Mouse (Mus musculus) heart, embryonic 16.5 days (tissue): ENCODE measurements around the gene Spint4. TPM values are rescaled to one million over a fixed set of nuclear protein-coding genes. Genes with fewer than 3 reads are reported as not detected.
"Not testable (repeated sequence)": the region's sequence is repeated elsewhere in the genome, so short reads cannot be mapped to it uniquely, and the experiment has no call there.

Source experiments
- ATAC-seq: fragments of 200-750 bp; cut with Nextera tagmentation; replicated peaks from 2 replicates; pipeline ENCODE4 v1.8.0; 2017; ENCODE audit warnings: moderate number of reproducible peaks; ENCODE audit not compliant: insufficient read depth, low FRiP score; ENCODE audit errors: extremely low read depth
- H3K27ac ChIP-seq: fragments of 300-500 bp; sonication (generic); 2 replicates; pipeline ENCODE4 v1.5.1; 2014; ENCODE audit warnings: mild to moderate bottlenecking, low read length, control low read depth, moderate library complexity
- H3K27me3 ChIP-seq: fragments of 300-500 bp; sonication (generic); 2 replicates; pipeline ENCODE4 v1.6.1; 2014; ENCODE audit warnings: low read length, mixed read lengths; ENCODE audit not compliant: control insufficient read depth, insufficient read depth
- H3K36me3 ChIP-seq: fragments of 300-500 bp; sonication (generic); 2 replicates; pipeline ENCODE4 v1.6.1; 2014; ENCODE audit not compliant: control insufficient read depth, insufficient read depth
- H3K4me1 ChIP-seq: fragments of 300-500 bp; sonication (generic); 2 replicates; pipeline ENCODE4 v1.6.1; 2014; ENCODE audit warnings: low read length, mixed read lengths; ENCODE audit not compliant: control insufficient read depth, insufficient read depth
- H3K4me2 ChIP-seq: fragments of 300-500 bp; sonication (generic); 2 replicates; pipeline ENCODE4 v1.6.1; 2014; ENCODE audit warnings: low read depth, mild to moderate bottlenecking, control low read depth, low read length
- H3K4me3 ChIP-seq: fragments of 300-500 bp; sonication (generic); 2 replicates; pipeline ENCODE4 v1.5.1; 2014; ENCODE audit warnings: mild to moderate bottlenecking, control low read depth, low read length
- H3K9ac ChIP-seq: fragments of 300-500 bp; sonication (generic); 2 replicates; pipeline ENCODE4 v1.6.1; 2014; ENCODE audit warnings: low read length, control low read depth
- H3K9me3 ChIP-seq: fragments of 300-500 bp; sonication (generic); replicated peaks from 2 replicates; pipeline ENCODE4 v1.6.1; 2016; ENCODE audit warnings: low read length; ENCODE audit not compliant: control insufficient read depth
- WGBS: fragments of 180-500 bp; shearing (Covaris S2); extraction: QIAGEN DNeasy Blood & Tissue Kit; methylation state at CpG from one replicate; pipeline ENCODE4 v1.1.7; 2014; 5-methylcytosine and 5-hydroxymethylcytosine counted together
- polyA plus RNA-seq: library from polyadenylated mRNA; unstranded; fragments of >200 nt; fragmentation: Nextera tagmentation; extraction: Ambion mirVana; gene quantifications from 2 replicates; pipeline ENCODE4 v1.2.1, GENCODE M21; 2015

Gene Spint4
- polyA plus RNA-seq, 1 experiment from 2014 or later: not detected

GRCm38 (mm10) chr2:164716194-164716786, 18.0 kb downstream of the Spint4 start:
- 88% methylated on average over 20 of the region's 23 CpGs for WGBS
- not testable (repeated sequence) for H3K4me2 ChIP-seq, H3K27me3 ChIP-seq, H3K4me3 ChIP-seq, H3K36me3 ChIP-seq, H3K9ac ChIP-seq, H3K4me1 ChIP-seq, H3K9me3 ChIP-seq, H3K27ac ChIP-seq, ATAC-seq

- no peaks in the 10 kb centered on the region for H3K36me3 ChIP-seq
- H3K9ac ChIP-seq: no peak overlapping the region
- H3K27ac ChIP-seq: no peak overlapping the region
- WGBS: 59% methylated on average over 4 of the region's 4 CpGs
- H3K4me2 ChIP-seq: no peak overlapping the region
- H3K4me3 ChIP-seq: no peak overlapping the region
- ATAC-seq: no peak
- no peaks in the 10 kb centered on the region for H3K4me1 ChIP-seq
- H3K27me3 ChIP-seq: no peaks in the 10 kb centered on the region
- H3K9me3 ChIP-seq: no peaks in the 10 kb centered on the region
Observed at GRCm38 (mm10) chr2:164723276-164723675, 25.0 kb downstream of the Spint4 start.

GRCm38 (mm10) chr2:164725895-164726619, 27.8 kb downstream of the Spint4 start:
- Histone ChIP-seq H3K4me1 (no peaks in the 10 kb centered on the region), H3K9me3 (no peaks in the 10 kb centered on the region), H3K27me3 (no peaks in the 10 kb centered on the region), H3K4me3 (no peak overlapping the region), H3K4me2 (no peak overlapping the region), H3K27ac (no peak overlapping the region), H3K9ac (no peak overlapping the region), H3K36me3 (no peaks in the 10 kb centered on the region)
- WGBS: 17% methylated on average over 6 of the region's 6 CpGs
- ATAC-seq: peak; percentile 28; the same call in 1 of the 2 replicates

- H3K27me3 ChIP-seq: no peaks in the 10 kb centered on the region
- no peak overlapping the region for H3K9ac ChIP-seq
- no peaks in the 10 kb centered on the region for H3K9me3 ChIP-seq
- no peak overlapping the region for H3K27ac ChIP-seq
- ATAC-seq: no peak
- no peaks in the 10 kb centered on the region for H3K4me1 ChIP-seq
- no peak overlapping the region for H3K4me3 ChIP-seq
- H3K4me2 ChIP-seq: no peak overlapping the region
- 63% methylated on average over 5 of the region's 5 CpGs for WGBS
- H3K36me3 ChIP-seq: no peaks in the 10 kb centered on the region
Observed at GRCm38 (mm10) chr2:164731719-164732118, 33.4 kb downstream of the Spint4 start.

GRCm38 (mm10) chr2:164733259-164733658, 35.0 kb downstream of the Spint4 start:
- Histone ChIP-seq H3K4me1 (no peaks in the 10 kb centered on the region), H3K27ac (no peak overlapping the region), H3K36me3 (no peaks in the 10 kb centered on the region), H3K9me3 (no peaks in the 10 kb centered on the region), H3K27me3 (no peaks in the 10 kb centered on the region), H3K9ac (no peak overlapping the region), H3K4me2 (no peak overlapping the region), H3K4me3 (no peak overlapping the region)
- ATAC-seq: no peak
- WGBS: 63% methylated on average over 2 of the region's 2 CpGs

GRCm38 (mm10) chr2:164734839-164735238, 36.5 kb downstream of the Spint4 start:
- Histone ChIP-seq H3K4me3 (no peak overlapping the region), H3K4me1 (no peaks in the 10 kb centered on the region), H3K36me3 (no peaks in the 10 kb centered on the region), H3K27me3 (no peaks in the 10 kb centered on the region), H3K9ac (no peak overlapping the region), H3K4me2 (no peak overlapping the region), H3K27ac (no peak overlapping the region), H3K9me3 (no peaks in the 10 kb centered on the region)
- ATAC-seq: no peak
- WGBS: 68% methylated on average over 5 of the region's 5 CpGs

GRCm38 (mm10) chr2:164735446-164735845, 37.1 kb downstream of the Spint4 start:
- no peaks in the 10 kb centered on the region for H3K4me1 ChIP-seq
- no peak overlapping the region for H3K4me2 ChIP-seq
- no peak overlapping the region for H3K9ac ChIP-seq
- no peaks in the 10 kb centered on the region for H3K27me3 ChIP-seq
- H3K27ac ChIP-seq: no peak overlapping the region
- ATAC-seq: no peak
- no peaks in the 10 kb centered on the region for H3K36me3 ChIP-seq
- no peaks in the 10 kb centered on the region for H3K9me3 ChIP-seq
- 82% methylated on average over 5 of the region's 5 CpGs for WGBS
- H3K4me3 ChIP-seq: no peak overlapping the region

GRCm38 (mm10) chr2:164737377-164738090, 39.2 kb downstream of the Spint4 start:
- Histone ChIP-seq H3K9me3 (no peaks in the 10 kb centered on the region), H3K36me3 (no peaks in the 10 kb centered on the region), H3K4me3 (no peak overlapping the region), H3K27me3 (no peaks in the 10 kb centered on the region), H3K4me2 (no peak overlapping the region), H3K9ac (no peak overlapping the region), H3K27ac (no peak overlapping the region), H3K4me1 (no peaks in the 10 kb centered on the region)
- no peak for ATAC-seq
- WGBS: 53% methylated on average over 3 of the region's 3 CpGs

GRCm38 (mm10) chr2:164739876-164740275, 41.6 kb downstream of the Spint4 start:
- Histone ChIP-seq H3K4me2 (no peak overlapping the region), H3K36me3 (no peaks in the 10 kb centered on the region), H3K9ac (no peak overlapping the region), H3K27me3 (no peaks in the 10 kb centered on the region), H3K27ac (no peak overlapping the region), H3K4me1 (no peaks in the 10 kb centered on the region; the same call in 1 of the 2 replicates), H3K4me3 (no peak overlapping the region), H3K9me3 (no peaks in the 10 kb centered on the region)
- WGBS: 58% methylated on average over 7 of the region's 7 CpGs
- ATAC-seq: no peak
